Mouse (Mus musculus): ENCODE measurements around the gene Med7.

GRCm38 (mm10) chr11:46406721-46407120 is 30.0 kb upstream of the Med7 start:
- TF ChIP-seq CTCF (IDR thresholded peaks at IDR 0.05; ENCODE audit: insufficient read depth, low read depth, low read length), result no peak
- TF ChIP-seq POLR2A (IDR thresholded peaks at IDR 0.05; ENCODE audit: insufficient read depth, low read depth, low read length), result no peak
